Mouse (Mus musculus) spleen, adult 2 months (tissue): Measurements from ENCODE around the gene Crocc2.

Source experiments
- CTCF ChIP-seq: fragments of 200-500 bp; IDR thresholded peaks from 2 replicates; pipeline ENCODE4 v1.5.1; 2011; ENCODE audit warnings: mild to moderate bottlenecking, inconsistent platforms; ENCODE audit not compliant: insufficient read depth, insufficient read length, insufficient replicate concordance; ENCODE audit errors: extremely low read depth
- POLR2A ChIP-seq: fragments of 200-500 bp; IDR thresholded peaks from 2 replicates; pipeline ENCODE4 v1.6.1; 2011; ENCODE audit warnings: low read depth, low read length, inconsistent platforms

DNA sequence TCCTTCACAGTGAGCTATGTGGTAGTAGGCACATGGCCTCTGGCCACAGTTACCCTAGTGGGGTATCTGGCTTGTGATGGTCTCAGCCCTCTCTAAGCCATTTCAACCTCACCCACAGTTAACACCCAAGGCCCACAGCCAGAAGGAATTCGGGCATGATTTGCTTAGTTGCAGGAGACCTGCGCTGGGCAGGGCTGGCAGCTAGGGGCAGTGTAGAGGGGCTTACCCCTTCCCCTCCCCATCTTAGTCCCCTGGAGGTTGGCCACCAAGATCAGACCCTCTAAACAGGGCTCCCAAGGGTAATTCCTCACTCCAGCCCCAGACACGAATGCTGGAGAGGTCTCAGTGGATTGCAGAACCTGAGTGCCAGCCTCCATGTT is 68.0 kb downstream of the Crocc2 start:
- TF ChIP-seq CTCF (no peak), POLR2A (no peak)
